Mouse (Mus musculus) limb, embryonic 13.5 days (tissue): ENCODE data around the gene Cckbr. TPM values are rescaled to one million over a fixed set of nuclear protein-coding genes. Genes with fewer than 3 reads are reported as not detected.
"Not testable (repeated sequence)": the region's sequence is repeated elsewhere in the genome, so short reads cannot be mapped to it uniquely, and the experiment has no call there.

Experiments
- ATAC-seq: fragments of 200-750 bp; cut with Nextera tagmentation; 2 replicates; pipeline ENCODE4 v1.8.0; 2017; ENCODE audit warnings: low read depth, moderate number of reproducible peaks, moderate TSS enrichment; ENCODE audit not compliant: low FRiP score
- H3K27ac ChIP-seq: fragments of 300-500 bp; sonication (generic); 2 replicates; pipeline ENCODE4 v1.5.1; 2015; ENCODE audit warnings: inconsistent platforms, mild to moderate bottlenecking, moderate library complexity
- H3K27me3 ChIP-seq: fragments of 300-500 bp; sonication (generic); 2 replicates; pipeline ENCODE4 v1.6.1; 2015; ENCODE audit warnings: mild to moderate bottlenecking, inconsistent platforms
- H3K36me3 ChIP-seq: fragments of 300-500 bp; sonication (generic); 2 replicates; pipeline ENCODE4 v1.6.1; 2015; ENCODE audit warnings: inconsistent platforms, mild to moderate bottlenecking, moderate library complexity
- H3K4me1 ChIP-seq: fragments of 300-500 bp; sonication (generic); 2 replicates; pipeline ENCODE4 v1.6.1; 2015; ENCODE audit warnings: inconsistent platforms
- H3K4me2 ChIP-seq: fragments of 300-500 bp; sonication (generic); replicated peaks from 2 replicates; pipeline ENCODE4 v1.6.1; 2015; ENCODE audit warnings: inconsistent platforms, mild to moderate bottlenecking, moderate library complexity
- H3K4me3 ChIP-seq: fragments of 300-500 bp; sonication (generic); 2 replicates; pipeline ENCODE4 v1.5.1; 2015; ENCODE audit warnings: moderate library complexity, mild to moderate bottlenecking, inconsistent platforms
- H3K9ac ChIP-seq: fragments of 300-500 bp; sonication (generic); 2 replicates; pipeline ENCODE4 v1.6.1; 2015; ENCODE audit warnings: mild to moderate bottlenecking, inconsistent platforms
- H3K9me3 ChIP-seq: fragments of 300-500 bp; sonication (generic); 2 replicates; pipeline ENCODE4 v1.6.1; 2016; ENCODE audit warnings: inconsistent platforms
- WGBS: fragments of 180-500 bp; shearing (Covaris S2); methylation state at CpG from one replicate; pipeline ENCODE4 v1.1.7; 2015; 5-methylcytosine and 5-hydroxymethylcytosine counted together
- polyA plus RNA-seq: library from polyadenylated mRNA; unstranded; fragments of >200 nt; fragmentation: Nextera tagmentation; extraction: Ambion mirVana; gene quantifications from 2 replicates; pipeline ENCODE4 v1.2.1, GENCODE M21; 2015

The Cckbr gene
- polyA plus RNA-seq, 1 experiment from 2014 or later, result 0.09 TPM

DNA sequence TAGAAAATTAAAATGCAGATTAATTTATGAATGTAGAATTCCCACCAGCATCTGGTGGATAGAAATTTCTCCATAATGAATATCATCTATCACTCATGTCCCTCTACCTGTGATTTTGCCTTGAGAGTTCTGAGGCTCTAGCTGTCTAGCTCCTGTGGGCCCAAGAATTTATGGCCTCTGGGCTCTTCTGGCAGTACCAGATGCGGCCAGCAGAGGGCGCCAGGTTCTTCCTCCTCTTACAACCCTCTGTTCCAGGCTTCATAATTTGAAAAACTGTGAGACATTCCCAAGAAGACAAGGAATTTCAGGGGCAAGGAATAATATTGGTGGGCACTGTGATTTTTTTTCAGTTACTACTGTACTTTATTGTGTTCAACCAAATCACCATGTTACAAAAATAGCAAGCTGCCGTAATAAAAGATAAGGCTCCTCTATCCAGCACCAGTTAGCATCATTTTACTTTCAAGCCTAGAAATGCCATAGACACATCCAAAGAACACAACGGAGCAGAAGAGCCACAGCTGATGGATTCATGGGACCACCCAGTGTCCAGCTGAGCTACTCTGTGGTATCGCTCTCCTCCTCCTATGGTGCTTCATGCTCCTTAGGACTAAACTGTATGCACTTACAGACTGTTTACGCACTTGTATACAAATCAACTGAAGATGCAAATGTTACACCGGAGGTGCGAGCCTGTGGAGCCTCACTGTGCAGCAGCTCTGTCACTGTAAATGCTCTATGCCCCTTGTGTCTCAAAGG, 13.5 kb upstream of the Cckbr start:
- 56% methylated on average over 8 of the region's 8 CpGs for WGBS
- not testable (repeated sequence) for H3K4me3 ChIP-seq, ATAC-seq, H3K9me3 ChIP-seq, H3K27me3 ChIP-seq, H3K9ac ChIP-seq, H3K4me1 ChIP-seq, H3K27ac ChIP-seq, H3K4me2 ChIP-seq, H3K36me3 ChIP-seq

DNA sequence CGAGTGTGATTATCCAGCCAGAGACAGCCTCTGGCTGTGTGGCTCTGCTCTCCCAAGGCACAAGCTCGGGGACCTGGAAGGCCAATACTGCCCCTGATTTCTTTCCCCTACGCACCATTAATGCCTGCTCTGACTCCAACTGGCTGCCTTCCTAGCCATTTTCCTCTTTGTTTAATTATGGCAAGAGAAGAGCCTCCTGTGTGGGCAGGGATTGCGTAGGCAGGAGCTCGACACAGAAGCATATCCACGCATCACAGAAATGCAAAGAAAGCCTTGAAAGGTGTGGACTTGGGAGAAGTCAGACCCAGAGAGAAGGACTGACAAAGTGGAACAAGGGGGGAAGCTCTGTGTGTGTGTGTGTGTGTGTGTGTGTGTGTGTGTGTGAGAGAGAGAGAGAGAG, 11.1 kb upstream of the Cckbr start:
- no peak overlapping the region for H3K27ac ChIP-seq
- H3K4me1 ChIP-seq, result no peaks in the 10 kb centered on the region
- H3K36me3 ChIP-seq, result no peaks in the 10 kb centered on the region
- no peak for ATAC-seq
- no peak overlapping the region for H3K9ac ChIP-seq
- H3K27me3 ChIP-seq, result peaks cover 8% of the 10 kb centered on the region; the same call in 1 of the 2 replicates
- no peaks in the 10 kb centered on the region for H3K9me3 ChIP-seq
- no peak overlapping the region for H3K4me3 ChIP-seq
- 59% methylated on average over 6 of the region's 6 CpGs for WGBS
- no peak overlapping the region for H3K4me2 ChIP-seq

DNA sequence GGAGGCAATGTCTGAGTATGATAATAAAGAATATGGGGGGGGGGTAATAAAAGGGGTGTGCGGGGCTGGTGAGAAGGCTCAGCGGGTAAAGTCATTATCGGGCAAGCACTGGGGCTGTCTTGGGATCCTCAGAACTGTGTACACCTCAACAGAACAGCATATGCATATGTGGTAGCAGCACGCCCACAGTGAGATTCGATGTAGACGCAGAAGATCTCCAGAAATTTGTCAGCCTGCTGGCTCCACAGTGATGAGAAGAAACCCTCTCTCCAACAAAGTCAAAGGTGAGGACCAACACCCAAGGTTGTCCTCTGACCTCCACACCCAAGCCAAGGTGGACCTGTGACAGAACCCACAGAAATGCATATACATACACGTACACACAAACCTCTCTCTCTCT, 9.0 kb upstream of the Cckbr start:
- 87% methylated on average over 7 of the region's 7 CpGs for WGBS
- peaks cover 6% of the 10 kb centered on the region; the same call in 1 of the 2 replicates for H3K27me3 ChIP-seq
- ATAC-seq, result no peak
- H3K4me3 ChIP-seq, result no peak overlapping the region
- no peaks in the 10 kb centered on the region for H3K9me3 ChIP-seq
- H3K9ac ChIP-seq, result no peak overlapping the region
- no peak overlapping the region for H3K4me2 ChIP-seq
- no peaks in the 10 kb centered on the region for H3K4me1 ChIP-seq
- H3K36me3 ChIP-seq, result no peaks in the 10 kb centered on the region
- no peak overlapping the region for H3K27ac ChIP-seq

DNA sequence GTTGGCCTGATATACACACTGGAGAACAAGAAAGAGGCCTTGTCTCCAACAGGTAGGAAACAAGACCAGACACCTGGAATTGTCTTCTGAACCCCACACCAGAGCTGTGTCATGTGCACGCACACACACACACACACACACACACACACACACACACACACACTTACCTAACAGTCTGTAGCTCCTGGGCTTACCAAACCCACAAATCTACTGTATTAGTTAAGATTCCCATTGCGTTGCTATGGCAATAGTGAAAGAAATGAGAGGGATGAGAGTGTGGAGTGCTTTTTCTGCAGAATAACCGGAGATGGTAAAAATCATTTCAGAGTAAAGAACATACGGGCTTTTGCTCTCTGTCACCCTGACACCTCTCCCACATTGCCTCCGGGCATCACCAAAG, 7.4 kb upstream of the Cckbr start:
- peaks cover 9% of the 10 kb centered on the region; the same call in 1 of the 2 replicates for H3K27me3 ChIP-seq
- no peak for ATAC-seq
- no peak overlapping the region for H3K4me2 ChIP-seq
- H3K4me3 ChIP-seq, result no peak overlapping the region
- H3K27ac ChIP-seq, result no peak overlapping the region
- H3K9ac ChIP-seq, result no peak overlapping the region
- H3K36me3 ChIP-seq, result no peaks in the 10 kb centered on the region
- no peaks in the 10 kb centered on the region for H3K9me3 ChIP-seq
- no peaks in the 10 kb centered on the region for H3K4me1 ChIP-seq
- WGBS, result 76% methylated on average over 5 of the region's 5 CpGs

DNA sequence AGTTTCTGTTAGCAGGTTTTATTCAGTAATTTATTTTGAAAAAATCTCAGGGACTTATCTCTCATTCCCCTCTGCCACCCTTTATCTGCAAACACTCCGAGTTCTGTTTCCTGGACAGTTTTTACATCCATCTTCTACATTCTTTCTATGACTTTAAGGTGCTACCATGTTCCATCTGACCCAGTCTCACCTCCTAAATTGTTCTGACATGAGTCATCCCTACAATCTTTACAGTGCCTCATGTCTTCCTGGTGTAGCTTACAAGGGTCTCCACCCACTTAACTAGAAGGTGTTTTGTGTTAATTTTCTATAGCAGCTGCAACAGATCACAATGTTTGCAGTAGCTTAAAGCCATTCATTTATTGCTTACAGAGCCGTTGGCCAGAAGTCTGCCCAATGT, 4.6 kb upstream of the Cckbr start:
- ATAC-seq, result no peak
- H3K27ac ChIP-seq, result no peak overlapping the region

DNA sequence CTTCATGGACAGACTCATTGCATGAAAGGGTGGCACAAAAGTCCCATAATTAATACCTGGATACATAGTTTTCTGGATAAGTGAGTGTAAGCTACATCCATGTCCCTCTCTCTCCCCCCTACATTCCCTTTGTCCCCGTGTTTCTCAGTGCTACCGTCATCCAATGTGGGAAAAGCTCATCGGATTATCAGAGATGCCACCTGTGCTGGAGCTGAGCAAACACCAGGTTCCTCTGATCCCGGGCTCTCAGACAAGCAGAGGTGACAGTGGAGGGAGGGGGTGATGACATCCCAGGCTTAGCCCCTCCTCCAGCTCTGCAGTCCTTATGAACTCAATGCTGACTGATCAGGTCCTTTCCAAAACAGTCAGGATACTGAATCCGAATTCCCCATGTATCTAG, 1.2 kb upstream of the Cckbr start:
- 12% methylated on average over 5 of the region's 5 CpGs for WGBS
- Histone ChIP-seq H3K4me2 (no peak overlapping the region), H3K4me1 (peaks cover 10% of the 10 kb centered on the region; the same call in 1 of the 2 replicates), H3K27me3 (peaks cover 62% of the 10 kb centered on the region), H3K36me3 (no peaks in the 10 kb centered on the region), H3K9me3 (no peaks in the 10 kb centered on the region), H3K9ac (no peak overlapping the region), H3K27ac (no peak overlapping the region), H3K4me3 (no peak overlapping the region)
- ATAC-seq, result no peak

More for the DNA sequence above, 4.6 kb upstream of the Cckbr start:
- 44% methylated on average over 2 of the region's 2 CpGs for WGBS
- no peak overlapping the region for H3K9ac ChIP-seq
- no peaks in the 10 kb centered on the region for H3K9me3 ChIP-seq
- no peak overlapping the region for H3K4me3 ChIP-seq
- H3K36me3 ChIP-seq, result no peaks in the 10 kb centered on the region
- peaks cover 7% of the 10 kb centered on the region; the same call in 1 of the 2 replicates for H3K4me1 ChIP-seq
- no peak overlapping the region for H3K4me2 ChIP-seq
- peaks cover 31% of the 10 kb centered on the region for H3K27me3 ChIP-seq

DNA sequence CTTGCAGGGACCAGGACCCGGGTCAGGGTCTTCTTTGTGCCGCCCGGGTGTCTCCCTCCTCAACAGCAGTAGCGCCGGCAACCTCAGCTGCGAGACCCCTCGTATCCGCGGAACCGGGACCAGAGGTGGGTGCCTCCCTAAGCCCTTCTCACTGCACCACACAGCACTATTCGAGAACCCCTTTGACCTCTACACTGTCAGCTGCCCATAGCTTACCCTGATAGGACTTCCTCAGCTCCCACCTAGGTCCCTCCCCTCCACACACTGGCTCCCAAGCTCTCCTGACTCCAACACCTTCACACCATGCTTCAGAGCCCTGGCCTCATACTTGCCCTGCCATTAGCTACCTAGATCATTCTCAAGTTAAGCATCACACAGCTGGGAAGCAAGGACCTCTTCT, 520 bp downstream of the Cckbr start:
- ATAC-seq, result peak; percentile 24; the same call in 1 of the 2 replicates
- no peaks in the 10 kb centered on the region for H3K9me3 ChIP-seq
- H3K27me3 ChIP-seq, result peaks cover 62% of the 10 kb centered on the region
- H3K4me2 ChIP-seq, result peak overlapping the region; percentile 75
- WGBS, result 3% methylated on average over 11 of the region's 11 CpGs
- peaks cover 10% of the 10 kb centered on the region; the same call in 1 of the 2 replicates for H3K4me1 ChIP-seq
- H3K36me3 ChIP-seq, result no peaks in the 10 kb centered on the region
- H3K27ac ChIP-seq, result no peak overlapping the region
- H3K4me3 ChIP-seq, result peak overlapping the region; percentile 44
- peak overlapping the region; percentile 3; the same call in 1 of the 2 replicates for H3K9ac ChIP-seq

DNA sequence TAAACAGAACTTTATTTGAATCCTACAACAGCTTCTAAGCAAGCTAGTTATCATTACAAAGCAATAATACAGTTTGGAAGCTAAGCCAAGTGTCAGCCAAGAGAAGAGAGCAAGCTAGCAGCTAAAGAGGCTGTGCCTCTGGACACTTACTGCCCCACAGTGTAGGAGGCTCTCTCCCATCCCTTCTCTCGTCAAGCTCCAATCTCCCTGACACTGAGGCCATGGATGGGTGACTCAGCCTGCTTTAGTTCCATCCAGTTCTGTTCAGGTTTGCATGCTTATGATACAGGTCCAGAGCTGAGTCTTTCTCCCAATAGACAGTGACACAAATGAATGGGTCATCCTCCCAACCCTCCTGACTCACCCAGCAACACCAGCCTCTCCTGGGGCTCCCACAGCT, 6.5 kb downstream of the Cckbr start:
- H3K36me3 ChIP-seq, result no peaks in the 10 kb centered on the region
- no peak overlapping the region for H3K27ac ChIP-seq
- H3K27me3 ChIP-seq, result peaks cover 20% of the 10 kb centered on the region
- H3K9ac ChIP-seq, result no peak overlapping the region
- no peaks in the 10 kb centered on the region for H3K4me1 ChIP-seq
- WGBS, result 88% methylated on average over 1 of the region's 1 CpGs
- ATAC-seq, result no peak
- H3K4me3 ChIP-seq, result no peak overlapping the region
- no peak overlapping the region for H3K4me2 ChIP-seq
- H3K9me3 ChIP-seq, result no peaks in the 10 kb centered on the region

DNA sequence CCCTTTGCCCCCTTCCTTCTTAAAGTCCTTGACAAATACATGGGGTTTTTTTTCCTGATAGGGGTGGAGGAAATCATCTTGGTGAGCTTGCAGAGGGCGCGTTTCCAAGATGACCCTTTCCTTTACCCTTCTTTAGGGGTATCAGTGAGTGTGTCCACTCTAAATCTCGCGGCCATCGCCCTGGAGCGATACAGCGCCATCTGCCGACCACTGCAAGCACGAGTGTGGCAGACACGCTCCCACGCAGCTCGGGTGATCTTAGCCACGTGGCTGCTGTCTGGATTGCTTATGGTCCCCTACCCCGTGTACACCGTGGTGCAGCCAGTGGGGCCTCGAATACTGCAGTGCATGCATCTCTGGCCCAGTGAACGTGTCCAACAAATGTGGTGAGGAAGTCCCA, 8.3 kb downstream of the Cckbr start:
- Histone ChIP-seq H3K4me1 (no peaks in the 10 kb centered on the region), H3K9me3 (no peaks in the 10 kb centered on the region), H3K9ac (no peak overlapping the region), H3K27me3 (0 out of 2 replicates have a peak, but pooled peaks cover 3% of the 10 kb centered on the region), H3K4me3 (no peak overlapping the region), H3K27ac (no peak overlapping the region), H3K36me3 (no peaks in the 10 kb centered on the region), H3K4me2 (no peak overlapping the region)
- no peak for ATAC-seq
- WGBS, result 83% methylated on average over 17 of the region's 17 CpGs

DNA sequence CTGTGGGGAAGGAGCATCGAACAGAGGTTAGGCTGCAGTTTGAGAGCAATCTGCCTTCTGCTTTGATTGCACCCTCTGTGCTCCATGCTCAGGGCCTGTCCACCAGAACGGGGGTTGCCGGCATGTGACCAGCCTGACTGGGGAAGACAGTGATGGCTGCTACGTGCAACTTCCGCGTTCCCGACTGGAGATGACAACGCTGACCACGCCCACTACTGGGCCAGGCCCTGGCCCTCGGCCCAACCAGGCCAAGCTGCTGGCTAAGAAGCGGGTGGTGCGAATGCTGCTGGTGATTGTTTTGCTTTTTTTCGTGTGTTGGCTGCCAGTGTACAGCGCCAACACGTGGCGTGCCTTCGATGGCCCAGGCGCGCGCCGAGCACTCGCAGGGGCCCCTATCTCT, 9.3 kb downstream of the Cckbr start:
- H3K4me3 ChIP-seq, result no peak overlapping the region
- no peak overlapping the region for H3K4me2 ChIP-seq
- no peaks in the 10 kb centered on the region for H3K4me1 ChIP-seq
- H3K9ac ChIP-seq, result no peak overlapping the region
- H3K9me3 ChIP-seq, result no peaks in the 10 kb centered on the region
- no peak overlapping the region for H3K27ac ChIP-seq
- no peak for ATAC-seq
- WGBS, result 81% methylated on average over 22 of the region's 22 CpGs
- no peaks in the 10 kb centered on the region for H3K36me3 ChIP-seq
- H3K27me3 ChIP-seq, result no peaks in the 10 kb centered on the region

DNA sequence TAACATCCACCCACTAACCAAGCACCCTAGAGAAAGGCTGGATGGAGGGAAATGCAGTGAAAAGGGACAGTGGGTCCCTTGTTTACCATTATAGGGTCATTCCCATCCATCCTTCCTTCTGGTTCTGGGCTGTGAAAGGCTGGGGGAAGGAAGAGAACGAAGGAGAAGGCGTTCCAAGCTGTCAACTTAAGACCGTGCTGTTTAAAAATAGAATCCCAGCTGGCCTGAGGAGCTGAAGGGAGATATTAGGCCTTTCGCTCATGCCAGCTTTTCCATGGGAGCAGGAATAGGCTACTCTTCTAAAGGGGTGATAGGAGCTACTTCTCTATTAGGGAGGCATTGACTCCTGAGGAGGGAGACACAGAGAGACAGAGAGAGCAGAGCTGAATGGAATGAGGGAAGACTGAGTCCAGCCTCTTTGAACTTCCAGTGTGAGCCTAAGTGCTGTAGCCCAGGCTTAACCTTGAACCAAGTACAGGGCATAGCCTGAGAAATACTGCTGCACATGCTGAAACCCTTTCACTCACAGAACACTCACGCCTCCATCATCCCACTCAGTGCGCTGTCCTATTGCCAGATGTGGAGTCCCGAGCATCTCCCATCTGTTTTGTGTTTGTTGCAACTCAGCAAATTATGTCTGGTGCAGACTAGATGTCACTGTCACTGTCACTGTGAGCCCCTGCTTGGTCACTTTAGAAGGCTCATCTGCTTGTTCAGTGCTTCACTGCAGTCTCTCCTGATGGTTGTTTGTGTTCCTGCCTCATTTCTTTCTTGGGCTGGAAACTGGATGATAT, 12.6 kb downstream of the Cckbr start:
- no peaks in the 10 kb centered on the region for H3K4me1 ChIP-seq

DNA sequence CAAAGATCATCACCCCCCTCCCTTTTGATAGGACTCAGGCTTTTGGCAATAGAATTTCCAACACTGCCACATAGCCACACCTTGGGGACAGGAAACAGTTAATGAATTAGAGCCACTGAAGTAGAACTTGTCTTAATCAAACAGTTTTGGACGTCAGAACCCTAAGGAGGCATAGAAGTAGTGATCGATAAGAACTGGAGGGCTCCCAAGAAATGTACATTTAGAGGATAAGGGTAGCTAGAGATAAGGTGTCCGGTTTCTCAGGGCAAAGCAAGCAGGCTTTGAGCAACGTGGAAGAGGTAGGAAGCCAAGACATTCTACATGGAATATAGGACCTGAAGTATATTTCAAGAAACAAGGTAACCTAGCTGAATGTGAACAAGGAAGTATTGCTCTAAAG, 15.9 kb downstream of the Cckbr start:
- Histone ChIP-seq H3K36me3 (no peaks in the 10 kb centered on the region), H3K27me3 (no peaks in the 10 kb centered on the region), H3K4me1 (no peaks in the 10 kb centered on the region), H3K9me3 (no peaks in the 10 kb centered on the region), H3K4me2 (no peak overlapping the region), H3K9ac (no peak overlapping the region), H3K27ac (no peak overlapping the region), H3K4me3 (no peak overlapping the region)
- no peak for ATAC-seq
- WGBS, result 59% methylated on average over 4 of the region's 4 CpGs

More for the DNA sequence above, 12.6 kb downstream of the Cckbr start:
- Histone ChIP-seq H3K36me3 (no peaks in the 10 kb centered on the region), H3K9me3 (no peaks in the 10 kb centered on the region), H3K27me3 (no peaks in the 10 kb centered on the region), H3K9ac (no peak overlapping the region), H3K4me3 (no peak overlapping the region), H3K27ac (no peak overlapping the region), H3K4me2 (no peak overlapping the region)
- WGBS, result 62% methylated on average over 7 of the region's 7 CpGs
- ATAC-seq, result no peak
